In the genomic region with DNA sequence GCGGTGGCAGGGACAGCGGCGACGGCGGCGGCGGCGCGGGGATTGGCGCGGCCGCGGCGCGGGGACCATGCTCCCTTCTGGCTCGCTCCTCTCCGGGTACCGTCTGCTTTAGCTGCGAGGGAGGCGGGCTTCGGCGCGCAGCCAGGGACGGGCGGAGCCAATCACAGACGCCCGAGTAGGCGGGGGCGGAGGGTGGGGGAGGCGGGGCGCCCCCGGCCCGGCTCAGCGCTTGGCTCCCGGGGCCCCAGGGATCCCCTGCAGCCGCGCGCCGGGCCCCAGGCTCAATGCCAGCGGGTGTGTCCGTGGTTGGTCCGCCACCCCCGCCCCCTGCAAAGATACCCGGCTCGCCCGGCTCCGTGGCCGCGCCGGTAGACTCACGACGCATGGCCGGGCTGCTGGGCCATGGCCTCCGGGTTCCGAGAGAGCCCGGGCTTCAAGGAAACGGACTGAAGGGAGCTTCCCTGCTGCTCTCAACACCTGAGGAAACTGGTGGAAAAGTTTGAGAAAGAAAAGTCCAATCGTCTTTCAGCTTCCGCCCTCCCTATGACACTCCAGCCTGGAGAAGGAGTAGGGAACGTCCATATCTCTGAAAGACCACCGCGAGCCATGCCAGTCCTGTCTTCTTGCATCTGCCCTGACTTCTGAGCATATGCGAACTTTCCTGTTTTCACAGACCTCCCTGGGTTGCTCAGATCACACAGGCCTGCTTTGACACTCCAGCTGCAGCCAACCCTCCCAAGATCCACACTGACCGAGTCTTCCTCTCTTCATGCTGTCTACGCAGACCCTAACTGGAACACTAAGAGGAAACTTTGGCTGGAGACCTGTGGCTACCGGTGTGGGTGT, we compare ENCODE assay signal across 8 mouse cellular contexts. TPM values are rescaled to one million over a fixed set of nuclear protein-coding genes. Genes with fewer than 3 reads are reported as not detected.
DNase-seq lines count a peak whose midpoint lies in the region; ATAC-seq and TF ChIP-seq lines count a peak whose summit lies in the region.

A gene (minus strand): TSS at position 67 of the 846 bp plus-strand sequence.

- peak; percentile 84 for TF ChIP-seq POLR2A in cortical plate, adult 2 months (IDR thresholded peaks at IDR 0.05; ENCODE audit: extremely low read depth, insufficient read depth, low read length)

- peak within 1 kb of the TSS; percentile 93 for H3K4me2 ChIP-seq in hindbrain, embryonic 15.5 days

- no peaks in the 10 kb centered on the region for H3K9me3 ChIP-seq in hindbrain, embryonic 15.5 days

- peak; percentile 95 for ATAC-seq in hindbrain, embryonic 15.5 days (ENCODE audit: low FRiP score, low read depth)

- H3K27me3 ChIP-seq in hindbrain, embryonic 15.5 days: no peaks in the 10 kb centered on the region

- H3K27ac ChIP-seq in cortical plate, adult 2 months (ENCODE audit: insufficient read depth, low read length): peak within 1 kb of the TSS; percentile 100
- H3K27ac ChIP-seq in hindbrain, embryonic 15.5 days (replicated peaks): peak within 1 kb of the TSS; percentile 96

- peaks cover 2% of the 10 kb centered on the region; the same call in 1 of the 2 replicates for H3K4me1 ChIP-seq in cortical plate, adult 2 months (ENCODE audit: control insufficient read depth, insufficient read depth, low read length)
- peaks cover 30% of the 10 kb centered on the region for H3K4me1 ChIP-seq in hindbrain, embryonic 15.5 days (replicated peaks)

- peak within 1 kb of the TSS; percentile 95 for H3K4me3 ChIP-seq in cortical plate, adult 2 months (ENCODE audit: insufficient read depth, low read length)
- peak within 1 kb of the TSS; percentile 70 for H3K4me3 ChIP-seq in hindbrain, embryonic 15.5 days

- H3K9ac ChIP-seq in hindbrain, embryonic 15.5 days: peak within 1 kb of the TSS; percentile 89

- 1% methylated on average over 63 of the region's 66 CpGs for WGBS in hindbrain, embryonic 15.5 days

- peak; percentile 94 for DNase-seq in adrenal gland, postnatal 14 days
- peak; percentile 77 to 81 for DNase-seq in gastrocnemius, adult 8-10 months (ENCODE audit: low spot score in 2 of 2)
- DNase-seq in left cerebral cortex, adult 18-20 months (ENCODE audit: low spot score in 2 of 2): peak; percentile 80 to 81
- peak; percentile 88 for DNase-seq in lung, postnatal 14 days
- DNase-seq in right cerebral cortex, postnatal 14 days: peak; percentile 88
- DNase-seq in thymus, postnatal 25 days: no peak

- no peaks in the 10 kb centered on the region for H3K36me3 ChIP-seq in hindbrain, embryonic 15.5 days

- TF ChIP-seq CTCF in cortical plate, adult 2 months (IDR thresholded peaks at IDR 0.05; ENCODE audit: extremely low read depth, insufficient read depth, low read length): no peak

RNA-seq across cellular contexts. Expression of the gene that starts here (rescaled TPM):
- 10.2 and 10.4 TPM in 2 replicates for total RNA-seq in adrenal gland, postnatal 14 days (2021)
- polyA plus RNA-seq in cortical plate, adult 2 months (2012; rRNA removed): 26.3 and 26.9 TPM in 2 replicates
- 1 to 10 TPM; 2.1 to 3.5 (median 2.7) TPM for total RNA-seq in gastrocnemius, adult 8-10 months (2022)
- 4.2 and 4.8 TPM in 2 replicates for polyA plus RNA-seq in hindbrain, embryonic 15.5 days (2015; fragmentation: Nextera tagmentation; extraction: Ambion mirVana)
- 10 to 100 TPM; 34.2 to 39.1 TPM for total RNA-seq in left cerebral cortex, adult 18-20 months (2021)
